Mouse (Mus musculus) forebrain, embryonic 14.5 days (tissue): ENCODE results near the gene Atf6b. TPM values are rescaled to one million over a fixed set of nuclear protein-coding genes. Genes with fewer than 3 reads are reported as not detected.

Source experiments
- ATAC-seq: fragments of 200-750 bp; cut with Nextera tagmentation; 2 replicates; pipeline ENCODE4 v1.8.0; 2017; ENCODE audit warnings: mild to moderate bottlenecking, moderate library complexity
- DNase-seq: peaks from one replicate; pipeline ENCODE4 v3.0.0-alpha.2; 2015; ENCODE audit warnings: low spot score
- H3K27ac ChIP-seq: fragments of 300-500 bp; sonication (generic); 2 replicates; pipeline ENCODE4 v1.5.1; 2014; ENCODE audit warnings: low read depth, mild to moderate bottlenecking, control low read depth, low read length, moderate library complexity
- H3K27me3 ChIP-seq: fragments of 300-500 bp; sonication (generic); replicated peaks from 2 replicates; pipeline ENCODE4 v1.6.1; 2014; ENCODE audit warnings: low read length, control low read depth, mixed read lengths; ENCODE audit not compliant: control insufficient read depth, insufficient read depth
- H3K36me3 ChIP-seq: fragments of 300-500 bp; sonication (generic); 2 replicates; pipeline ENCODE4 v1.6.1; 2014; ENCODE audit warnings: low read length, control low read depth; ENCODE audit not compliant: control insufficient read depth, insufficient read depth
- H3K4me1 ChIP-seq: fragments of 300-500 bp; sonication (generic); 2 replicates; pipeline ENCODE4 v1.6.1; 2014; ENCODE audit warnings: antibody characterized with exemption, low read length, control low read depth; ENCODE audit not compliant: control insufficient read depth, insufficient read depth
- H3K4me2 ChIP-seq: fragments of 300-500 bp; sonication (generic); 2 replicates; pipeline ENCODE4 v1.6.1; 2014; ENCODE audit warnings: mild to moderate bottlenecking, control low read depth, low read length
- H3K4me3 ChIP-seq: fragments of 300-500 bp; sonication (generic); 2 replicates; pipeline ENCODE4 v1.5.1; 2014; ENCODE audit warnings: low read depth, low read length, control low read depth
- H3K9ac ChIP-seq: fragments of 300-500 bp; sonication (generic); 2 replicates; pipeline ENCODE4 v1.6.1; 2014; ENCODE audit warnings: mild to moderate bottlenecking, low read length, control low read depth, moderate library complexity
- H3K9me3 ChIP-seq: fragments of 300-500 bp; sonication (generic); replicated peaks from 2 replicates; pipeline ENCODE4 v1.6.1; 2016; ENCODE audit warnings: low read length, control low read depth, mixed read lengths; ENCODE audit not compliant: control insufficient read depth
- WGBS: fragments of 180-500 bp; shearing (Covaris S2); extraction: QIAGEN DNeasy Blood & Tissue Kit; methylation state at CpG from one replicate; pipeline ENCODE4 v1.1.7; 2014; 5-methylcytosine and 5-hydroxymethylcytosine counted together
- polyA plus RNA-seq: library from polyadenylated mRNA; unstranded; fragments of >200 nt; fragmentation: Nextera tagmentation; extraction: Ambion mirVana; gene quantifications from 2 replicates; pipeline ENCODE4 v1.2.1, GENCODE M21; 2014

Atf6b gene
- polyA plus RNA-seq, 1 experiment from 2014 or later, result 75.0 TPM

- no peak for DNase-seq
- peak overlapping the region; percentile 98 for H3K9ac ChIP-seq
- peaks cover 23% of the 10 kb centered on the region for H3K4me1 ChIP-seq
- H3K4me2 ChIP-seq, result peak overlapping the region; percentile 77
- peak overlapping the region; percentile 85 for H3K27ac ChIP-seq
- H3K4me3 ChIP-seq, result peak overlapping the region; percentile 92
- H3K9me3 ChIP-seq, result no peaks in the 10 kb centered on the region
- H3K27me3 ChIP-seq, result no peaks in the 10 kb centered on the region
- WGBS, result 17% methylated on average over 32 of the region's 32 CpGs
- H3K36me3 ChIP-seq, result peaks cover 21% of the 10 kb centered on the region
- ATAC-seq, result no peak
Observed at GRCm38 (mm10) chr17:34606186-34607039, 40.5 kb upstream of the Atf6b start.

DNA sequence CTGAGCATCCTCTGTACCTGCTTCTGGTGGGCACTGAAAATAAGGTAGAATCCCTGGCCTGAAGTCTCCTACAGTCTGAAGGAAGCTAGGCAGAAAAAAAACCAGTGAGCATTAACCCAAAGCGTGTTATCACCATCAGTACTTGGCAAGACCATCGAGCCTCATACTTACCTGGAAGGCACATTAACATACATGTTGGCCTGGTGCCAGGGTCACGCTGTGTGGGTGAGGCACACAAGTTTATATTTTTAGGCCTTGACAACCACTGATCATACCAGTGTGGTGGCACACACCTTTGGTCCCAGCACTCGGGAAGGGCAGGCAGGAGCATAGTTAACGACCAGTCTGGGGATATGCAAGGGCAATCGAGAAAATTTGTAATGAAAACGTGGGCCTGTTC is 38.9 kb upstream of the Atf6b start:
- 76% methylated on average over 7 of the region's 7 CpGs for WGBS
- Histone ChIP-seq H3K4me3 (no peak overlapping the region), H3K27ac (no peak overlapping the region), H3K27me3 (no peaks in the 10 kb centered on the region), H3K36me3 (peaks cover 30% of the 10 kb centered on the region), H3K4me2 (no peak overlapping the region), H3K9ac (no peak overlapping the region), H3K9me3 (no peaks in the 10 kb centered on the region), H3K4me1 (peaks cover 19% of the 10 kb centered on the region)
- no peak for DNase-seq
- ATAC-seq, result no peak

GRCm38 (mm10) chr17:34611050-34611449 is 35.9 kb upstream of the Atf6b start:
- Histone ChIP-seq H3K27me3 (no peaks in the 10 kb centered on the region), H3K9me3 (no peaks in the 10 kb centered on the region), H3K4me3 (no peak overlapping the region), H3K4me1 (peaks cover 9% of the 10 kb centered on the region), H3K36me3 (peaks cover 59% of the 10 kb centered on the region), H3K27ac (no peak overlapping the region), H3K4me2 (no peak overlapping the region), H3K9ac (no peak overlapping the region)
- 92% methylated on average over 8 of the region's 8 CpGs for WGBS
- no peak for DNase-seq
- ATAC-seq, result no peak

GRCm38 (mm10) chr17:34613054-34613645 is 33.8 kb upstream of the Atf6b start:
- Histone ChIP-seq H3K9ac (no peak overlapping the region), H3K4me1 (no peaks in the 10 kb centered on the region), H3K27me3 (no peaks in the 10 kb centered on the region), H3K9me3 (no peaks in the 10 kb centered on the region), H3K36me3 (peaks cover 73% of the 10 kb centered on the region), H3K4me2 (no peak overlapping the region), H3K27ac (no peak overlapping the region), H3K4me3 (no peak overlapping the region)
- ATAC-seq (no peak), DNase-seq (no peak)
- WGBS, result 89% methylated on average over 11 of the region's 11 CpGs

- no peak overlapping the region for H3K4me2 ChIP-seq
- H3K4me1 ChIP-seq, result no peaks in the 10 kb centered on the region
- no peak overlapping the region for H3K4me3 ChIP-seq
- H3K36me3 ChIP-seq, result peaks cover 71% of the 10 kb centered on the region
- 84% methylated on average over 10 of the region's 10 CpGs for WGBS
- H3K27me3 ChIP-seq, result no peaks in the 10 kb centered on the region
- H3K27ac ChIP-seq, result no peak overlapping the region
- DNase-seq (no peak), ATAC-seq (no peak)
- no peak overlapping the region for H3K9ac ChIP-seq
- H3K9me3 ChIP-seq, result no peaks in the 10 kb centered on the region
Observed at GRCm38 (mm10) chr17:34613830-34614229, 33.1 kb upstream of the Atf6b start.

GRCm38 (mm10) chr17:34615871-34616270 is 31.1 kb upstream of the Atf6b start, which contains the start of gene Egfl8:
Gene Egfl8 (minus strand): TSS chr17:34615971.
- 74% methylated on average over 6 of the region's 6 CpGs for WGBS
- Histone ChIP-seq H3K4me3 (no peak within 1 kb of the TSS), H3K4me2 (no peak within 1 kb of the TSS), H3K4me1 (no peaks in the 10 kb centered on the region), H3K36me3 (peaks cover 73% of the 10 kb centered on the region), H3K9me3 (no peaks in the 10 kb centered on the region), H3K27me3 (no peaks in the 10 kb centered on the region), H3K9ac (no peak within 1 kb of the TSS), H3K27ac (no peak within 1 kb of the TSS; the same call in 1 of the 2 replicates)
- DNase-seq, result no peak
- ATAC-seq, result no peak

GRCm38 (mm10) chr17:34618999-34619398 is 27.9 kb upstream of the Atf6b start:
- DNase-seq (peak; percentile 68), ATAC-seq (no peak)
- 10% methylated on average over 6 of the region's 6 CpGs for WGBS
- H3K36me3 ChIP-seq, result peaks cover 68% of the 10 kb centered on the region
- H3K27ac ChIP-seq, result no peak overlapping the region
- no peaks in the 10 kb centered on the region for H3K9me3 ChIP-seq
- no peaks in the 10 kb centered on the region for H3K4me1 ChIP-seq
- no peak overlapping the region for H3K4me3 ChIP-seq
- H3K4me2 ChIP-seq, result no peak overlapping the region
- no peaks in the 10 kb centered on the region for H3K27me3 ChIP-seq
- no peak overlapping the region for H3K9ac ChIP-seq

DNA sequence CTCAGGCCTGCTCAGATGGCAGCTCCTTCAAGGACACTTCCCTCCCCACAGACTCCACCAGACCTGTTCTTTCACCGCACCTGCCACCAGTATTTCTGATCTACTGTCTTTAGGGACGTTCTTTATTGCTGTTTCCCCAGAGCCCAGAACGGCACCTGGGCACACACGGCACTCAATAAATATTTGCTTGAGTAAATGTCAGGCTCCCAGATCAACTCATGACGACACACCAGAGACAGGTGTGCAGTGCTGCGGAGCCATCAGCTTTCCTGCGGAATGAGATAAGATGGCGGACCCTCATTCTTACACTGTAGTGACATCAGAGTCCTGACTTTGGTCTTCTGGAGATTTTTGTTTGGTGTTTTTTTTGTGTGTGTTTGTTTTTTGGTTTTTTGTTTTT is 25.9 kb upstream of the Atf6b start:
- Histone ChIP-seq H3K4me3 (no peak overlapping the region), H3K9me3 (no peaks in the 10 kb centered on the region), H3K9ac (no peak overlapping the region), H3K4me2 (no peak overlapping the region), H3K36me3 (peaks cover 56% of the 10 kb centered on the region), H3K4me1 (no peaks in the 10 kb centered on the region), H3K27me3 (no peaks in the 10 kb centered on the region), H3K27ac (no peak overlapping the region)
- no peak for DNase-seq
- WGBS, result 93% methylated on average over 8 of the region's 8 CpGs
- ATAC-seq, result no peak

- 86% methylated on average over 9 of the region's 9 CpGs for WGBS
- no peaks in the 10 kb centered on the region for H3K27me3 ChIP-seq
- H3K4me3 ChIP-seq, result no peak overlapping the region
- H3K4me1 ChIP-seq, result peaks cover 10% of the 10 kb centered on the region
- no peak for DNase-seq
- H3K4me2 ChIP-seq, result no peak overlapping the region
- no peak overlapping the region for H3K9ac ChIP-seq
- H3K27ac ChIP-seq, result no peak overlapping the region
- ATAC-seq, result no peak
- H3K36me3 ChIP-seq, result peaks cover 41% of the 10 kb centered on the region
- no peaks in the 10 kb centered on the region for H3K9me3 ChIP-seq
Observed at GRCm38 (mm10) chr17:34623161-34623560, 23.8 kb upstream of the Atf6b start.
